Mouse (Mus musculus) lung, embryonic 15.5 days (tissue): Measurements from ENCODE around the gene Naa80. TPM values are rescaled to one million over a fixed set of nuclear protein-coding genes. Genes with fewer than 3 reads are reported as not detected.

Experiments
- ATAC-seq: fragments of 200-750 bp; cut with Nextera tagmentation; 2 replicates; pipeline ENCODE4 v1.8.0; 2017; ENCODE audit warnings: moderate number of reproducible peaks, borderline replicate concordance; ENCODE audit not compliant: low FRiP score, low TSS enrichment; ENCODE audit errors: extremely low read depth
- H3K27ac ChIP-seq: fragments of 300-500 bp; sonication (generic); 2 replicates; pipeline ENCODE4 v1.5.1; 2015; ENCODE audit warnings: moderate library complexity, mild to moderate bottlenecking, inconsistent platforms
- H3K27me3 ChIP-seq: fragments of 300-500 bp; sonication (generic); 2 replicates; pipeline ENCODE4 v1.6.1; 2015; ENCODE audit warnings: inconsistent platforms
- H3K36me3 ChIP-seq: fragments of 300-500 bp; sonication (generic); 2 replicates; pipeline ENCODE4 v1.6.1; 2015; ENCODE audit warnings: inconsistent platforms
- H3K4me1 ChIP-seq: fragments of 300-500 bp; sonication (generic); 2 replicates; pipeline ENCODE4 v1.6.1; 2015; ENCODE audit warnings: inconsistent platforms
- H3K4me2 ChIP-seq: fragments of 300-500 bp; sonication (generic); 2 replicates; pipeline ENCODE4 v1.6.1; 2015; ENCODE audit warnings: inconsistent platforms, mild to moderate bottlenecking, moderate library complexity
- H3K4me3 ChIP-seq: fragments of 300-500 bp; sonication (generic); 2 replicates; pipeline ENCODE4 v1.5.1; 2015; ENCODE audit warnings: mild to moderate bottlenecking, inconsistent platforms
- H3K9ac ChIP-seq: fragments of 300-500 bp; sonication (generic); 2 replicates; pipeline ENCODE4 v1.6.1; 2015; ENCODE audit warnings: inconsistent platforms
- H3K9me3 ChIP-seq: fragments of 300-500 bp; sonication (generic); 2 replicates; pipeline ENCODE4 v1.6.1; 2016; ENCODE audit warnings: inconsistent platforms
- WGBS: fragments of 180-500 bp; shearing (Covaris S2); methylation state at CpG from one replicate; pipeline ENCODE4 v1.1.7; 2015; 5-methylcytosine and 5-hydroxymethylcytosine counted together
- polyA plus RNA-seq: library from polyadenylated mRNA; unstranded; fragments of >200 nt; fragmentation: Nextera tagmentation; extraction: Ambion mirVana; gene quantifications from 2 replicates; pipeline ENCODE4 v1.2.1, GENCODE M21; 2015

The Naa80 gene
- polyA plus RNA-seq, 1 experiment from 2014 or later, result 18.2 TPM

DNA sequence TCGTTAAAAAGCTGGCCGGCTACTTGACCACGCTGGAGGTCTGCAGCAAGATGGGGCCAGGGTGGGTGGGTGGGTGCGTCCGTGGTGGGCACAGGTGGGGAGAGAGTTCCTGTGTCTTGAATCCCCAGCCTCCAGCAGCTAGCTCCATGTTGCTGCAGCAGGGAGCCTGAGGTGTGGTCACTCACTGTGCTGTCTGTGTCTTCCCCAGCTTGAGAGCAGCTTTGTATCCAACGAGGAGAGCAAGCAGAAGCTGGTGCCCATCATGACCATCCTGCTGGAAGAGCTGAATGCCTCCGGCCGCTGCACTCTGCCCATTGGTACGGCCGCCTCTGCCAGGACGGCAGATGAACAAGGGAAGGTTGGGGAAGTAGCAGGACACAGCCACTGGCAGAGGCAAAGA lies 35.4 kb upstream of the Naa80 start:
- WGBS, result 83% methylated on average over 11 of the region's 11 CpGs
- no peaks in the 10 kb centered on the region for H3K9me3 ChIP-seq
- ATAC-seq, result no peak
- H3K9ac ChIP-seq, result no peak overlapping the region
- peaks cover 34% of the 10 kb centered on the region for H3K4me1 ChIP-seq
- no peaks in the 10 kb centered on the region for H3K27me3 ChIP-seq
- H3K4me2 ChIP-seq, result no peak overlapping the region
- no peak overlapping the region for H3K4me3 ChIP-seq
- H3K36me3 ChIP-seq, result peaks cover 26% of the 10 kb centered on the region
- no peak overlapping the region for H3K27ac ChIP-seq

DNA sequence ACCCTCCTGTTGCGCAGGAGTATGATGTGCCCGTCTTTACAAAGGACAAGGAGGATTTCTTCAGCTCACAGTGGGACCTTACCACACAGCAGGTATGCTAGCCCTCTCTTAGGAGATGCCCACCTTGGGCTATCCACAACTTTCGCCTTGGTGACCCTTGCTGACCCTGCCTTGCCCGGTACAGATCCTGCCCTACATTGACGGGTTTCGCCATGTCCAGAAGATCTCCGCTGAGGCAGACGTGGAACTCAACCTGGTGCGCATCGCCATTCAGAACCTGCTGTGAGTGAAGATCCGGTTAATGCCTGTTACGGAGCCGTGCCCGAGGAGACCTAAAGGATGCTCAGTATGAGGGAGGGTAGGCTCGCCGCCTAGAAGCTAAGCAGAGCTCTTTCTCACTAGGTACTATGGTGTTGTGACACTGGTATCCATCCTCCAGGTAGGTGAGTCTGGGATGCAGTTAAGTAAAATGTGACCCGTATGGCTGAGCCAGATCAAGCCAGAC lies 34.4 kb upstream of the Naa80 start:
- Histone ChIP-seq H3K4me3 (no peak overlapping the region), H3K9ac (no peak overlapping the region), H3K9me3 (no peaks in the 10 kb centered on the region), H3K36me3 (peaks cover 16% of the 10 kb centered on the region), H3K4me2 (no peak overlapping the region), H3K27ac (no peak overlapping the region), H3K4me1 (peaks cover 34% of the 10 kb centered on the region), H3K27me3 (no peaks in the 10 kb centered on the region)
- no peak for ATAC-seq
- 93% methylated on average over 17 of the region's 17 CpGs for WGBS

- Histone ChIP-seq H3K4me1 (peaks cover 34% of the 10 kb centered on the region), H3K27me3 (no peaks in the 10 kb centered on the region), H3K4me3 (no peak overlapping the region), H3K9ac (no peak overlapping the region), H3K4me2 (no peak overlapping the region), H3K9me3 (no peaks in the 10 kb centered on the region), H3K27ac (no peak overlapping the region), H3K36me3 (peaks cover 12% of the 10 kb centered on the region; the same call in 1 of the 2 replicates)
- WGBS, result 90% methylated on average over 12 of the region's 12 CpGs
- ATAC-seq, result no peak
Observed at GRCm38 (mm10) chr9:107544729-107545128, 34.0 kb upstream of the Naa80 start.

DNA sequence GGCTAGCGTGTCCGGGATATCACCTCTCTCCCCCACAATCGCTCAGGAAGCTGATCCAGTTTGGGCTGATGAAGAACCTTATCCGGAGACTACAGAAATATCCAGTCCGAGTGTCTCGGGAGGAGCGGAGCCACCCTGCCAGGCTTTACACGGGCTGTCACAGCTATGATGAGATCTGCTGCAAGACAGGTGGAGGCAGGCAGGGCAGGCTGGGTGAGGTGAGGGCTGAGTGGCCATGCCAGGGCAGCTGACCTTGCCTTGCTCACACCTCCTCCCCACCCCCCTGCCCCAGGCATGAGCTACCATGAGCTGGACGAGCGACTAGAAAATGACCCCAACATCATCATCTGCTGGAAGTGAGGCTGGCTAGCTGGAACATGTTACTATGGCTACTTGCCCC lies 33.5 kb upstream of the Naa80 start:
- no peaks in the 10 kb centered on the region for H3K27me3 ChIP-seq
- H3K4me1 ChIP-seq, result peaks cover 37% of the 10 kb centered on the region
- H3K4me3 ChIP-seq, result no peak overlapping the region
- no peak overlapping the region for H3K4me2 ChIP-seq
- H3K9me3 ChIP-seq, result no peaks in the 10 kb centered on the region
- ATAC-seq, result no peak
- no peak overlapping the region for H3K9ac ChIP-seq
- peaks cover 9% of the 10 kb centered on the region; the same call in 1 of the 2 replicates for H3K36me3 ChIP-seq
- no peak overlapping the region for H3K27ac ChIP-seq
- WGBS, result 85% methylated on average over 10 of the region's 10 CpGs

DNA sequence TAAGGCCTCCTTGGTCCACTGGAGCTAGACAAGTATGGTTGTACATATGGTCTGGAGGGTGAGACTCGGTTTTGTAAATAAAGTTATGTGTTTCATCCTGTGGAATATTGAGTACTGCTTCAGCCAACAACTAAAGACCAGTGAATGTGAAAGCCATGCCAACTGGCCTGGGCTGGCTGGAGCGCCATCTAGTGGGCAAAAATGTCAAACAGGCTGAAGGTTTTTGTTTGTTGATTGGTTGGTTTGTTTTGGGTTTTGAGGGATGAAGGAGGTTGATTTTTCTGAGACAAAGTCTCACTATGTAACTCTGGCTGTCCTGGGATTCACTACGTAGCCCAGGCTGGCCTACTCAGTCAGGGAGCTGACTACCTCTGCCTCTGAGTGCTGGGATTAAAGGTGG lies 33.1 kb upstream of the Naa80 start:
- no peak overlapping the region for H3K4me2 ChIP-seq
- H3K27ac ChIP-seq, result no peak overlapping the region
- H3K9ac ChIP-seq, result no peak overlapping the region
- peaks cover 41% of the 10 kb centered on the region for H3K4me1 ChIP-seq
- H3K4me3 ChIP-seq, result no peak overlapping the region
- peaks cover 9% of the 10 kb centered on the region; the same call in 1 of the 2 replicates for H3K36me3 ChIP-seq
- no peaks in the 10 kb centered on the region for H3K27me3 ChIP-seq
- no peak for ATAC-seq
- H3K9me3 ChIP-seq, result no peaks in the 10 kb centered on the region
- WGBS, result 12% methylated on average over 3 of the region's 3 CpGs

- Histone ChIP-seq H3K9ac (no peak within 1 kb of the TSS), H3K9me3 (no peaks in the 10 kb centered on the region), H3K36me3 (peaks cover 9% of the 10 kb centered on the region; the same call in 1 of the 2 replicates), H3K4me1 (peaks cover 44% of the 10 kb centered on the region), H3K4me2 (peak within 1 kb of the TSS; percentile 44), H3K27ac (no peak within 1 kb of the TSS; the same call in 1 of the 2 replicates), H3K27me3 (no peaks in the 10 kb centered on the region), H3K4me3 (peak within 1 kb of the TSS; percentile 19)
- 1% methylated on average over 20 of the region's 20 CpGs for WGBS
- ATAC-seq, result peak; percentile 41; the same call in 1 of the 2 replicates
Observed at GRCm38 (mm10) chr9:107547026-107547425, 31.7 kb upstream of the Naa80 start, which contains the start of gene Zmynd10. Zmynd10 (plus strand) TSS chr9:107547298.

DNA sequence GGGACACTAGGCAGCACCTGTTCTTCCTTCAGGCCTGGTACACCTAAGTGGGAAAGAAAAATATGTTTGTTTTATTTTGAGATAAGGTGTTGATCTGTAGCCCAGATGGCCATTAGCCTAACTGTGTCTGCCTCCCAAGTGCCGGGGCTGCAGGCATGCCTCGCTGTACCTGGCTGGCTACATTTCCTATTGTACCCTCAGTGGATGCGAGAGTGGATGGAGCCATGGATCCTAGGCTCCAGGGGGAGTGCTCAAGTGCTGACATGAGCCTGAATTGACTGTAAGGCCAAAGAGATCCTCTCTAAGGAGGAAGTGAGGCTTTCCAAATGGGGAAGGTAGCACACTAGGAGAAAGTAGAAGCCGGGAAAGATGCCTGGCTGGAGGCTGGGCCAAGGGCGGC lies 30.7 kb upstream of the Naa80 start:
- Histone ChIP-seq H3K9ac (no peak overlapping the region), H3K27ac (no peak overlapping the region), H3K9me3 (no peaks in the 10 kb centered on the region), H3K27me3 (no peaks in the 10 kb centered on the region), H3K36me3 (peaks cover 9% of the 10 kb centered on the region; the same call in 1 of the 2 replicates), H3K4me1 (peaks cover 46% of the 10 kb centered on the region), H3K4me2 (no peak overlapping the region), H3K4me3 (no peak overlapping the region)
- ATAC-seq, result no peak
- 72% methylated on average over 5 of the region's 5 CpGs for WGBS

- ATAC-seq, result no peak
- H3K36me3 ChIP-seq, result peaks cover 9% of the 10 kb centered on the region; the same call in 1 of the 2 replicates
- no peaks in the 10 kb centered on the region for H3K9me3 ChIP-seq
- no peak overlapping the region for H3K4me3 ChIP-seq
- no peaks in the 10 kb centered on the region for H3K27me3 ChIP-seq
- peaks cover 54% of the 10 kb centered on the region for H3K4me1 ChIP-seq
- H3K9ac ChIP-seq, result no peak overlapping the region
- H3K4me2 ChIP-seq, result no peak overlapping the region
- no peak overlapping the region for H3K27ac ChIP-seq
- WGBS, result 87% methylated on average over 10 of the region's 10 CpGs
Observed at GRCm38 (mm10) chr9:107548820-107549219, 29.9 kb upstream of the Naa80 start.

DNA sequence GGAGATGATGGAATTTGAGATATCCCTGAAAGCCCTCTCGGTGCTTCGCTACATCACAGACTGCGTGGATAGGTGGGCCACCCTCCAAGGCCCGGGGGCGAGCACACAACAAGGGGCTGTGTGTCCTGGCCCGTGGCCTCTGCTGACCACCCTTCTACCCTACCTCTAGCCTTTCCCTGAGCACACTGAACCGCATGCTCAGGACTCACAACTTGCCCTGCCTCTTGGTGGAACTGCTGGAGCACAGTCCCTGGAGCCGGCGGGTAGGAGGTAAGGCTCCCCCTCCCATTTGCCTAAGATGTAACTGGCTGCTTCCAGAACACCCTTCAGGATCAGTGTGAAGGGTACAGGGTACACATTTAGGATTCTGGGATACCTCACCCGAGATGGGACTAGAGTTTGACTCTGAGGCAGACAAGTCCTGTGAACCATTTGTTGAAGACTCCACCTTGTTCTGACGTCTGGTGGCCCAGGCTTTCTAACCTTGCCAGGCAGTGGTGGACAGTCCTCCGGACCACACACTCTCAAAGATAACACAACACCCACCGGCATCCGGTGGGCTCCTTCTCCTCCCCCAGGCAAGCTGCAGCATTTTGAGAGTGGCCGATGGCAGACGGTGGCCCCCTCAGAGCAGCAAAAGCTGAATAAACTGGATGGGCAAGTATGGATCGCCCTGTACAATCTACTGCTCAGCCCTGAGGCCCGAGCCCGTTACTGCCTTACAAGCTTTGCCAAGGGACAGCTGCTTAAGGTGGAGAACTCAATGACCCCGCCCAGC lies 29.2 kb upstream of the Naa80 start:
- Histone ChIP-seq H3K27ac (no peak overlapping the region), H3K4me1 (peaks cover 54% of the 10 kb centered on the region), H3K27me3 (no peaks in the 10 kb centered on the region), H3K9me3 (no peaks in the 10 kb centered on the region), H3K9ac (no peak overlapping the region), H3K4me3 (no peak overlapping the region), H3K36me3 (peaks cover 6% of the 10 kb centered on the region; the same call in 1 of the 2 replicates), H3K4me2 (no peak overlapping the region)
- ATAC-seq, result no peak
- 69% methylated on average over 20 of the region's 20 CpGs for WGBS

DNA sequence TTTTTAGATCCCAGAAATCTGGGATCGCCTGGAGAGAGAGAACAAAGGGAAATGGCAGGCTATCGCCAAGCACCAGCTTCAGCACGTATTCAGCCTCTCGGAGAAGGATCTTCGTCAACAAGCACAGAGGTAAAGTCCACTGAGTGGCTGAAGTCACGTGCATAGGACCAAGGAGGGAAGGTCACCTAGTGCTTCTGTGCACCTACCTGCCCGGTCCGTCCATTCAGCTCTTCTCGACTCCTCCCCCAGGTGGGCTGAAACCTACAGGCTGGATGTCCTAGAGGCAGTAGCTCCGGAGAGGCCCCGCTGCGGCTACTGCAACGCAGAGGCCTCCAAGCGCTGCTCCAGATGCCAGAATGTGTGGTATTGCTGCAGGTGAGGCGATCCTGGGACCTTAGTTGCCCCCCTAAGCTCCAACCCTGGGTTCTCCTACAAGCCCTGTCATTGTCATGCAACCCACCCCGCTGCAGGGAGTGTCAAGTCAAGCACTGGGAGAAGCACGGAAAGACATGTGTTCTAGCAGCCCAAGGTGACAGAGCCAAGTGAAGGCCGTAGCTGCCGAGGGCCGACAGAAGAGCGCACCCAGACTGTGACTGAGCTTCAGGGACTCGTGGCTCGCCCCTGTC lies 28.1 kb upstream of the Naa80 start:
- H3K27me3 ChIP-seq, result no peaks in the 10 kb centered on the region
- H3K9ac ChIP-seq, result peak overlapping the region; percentile 74
- H3K36me3 ChIP-seq, result no peaks in the 10 kb centered on the region
- H3K27ac ChIP-seq, result peak overlapping the region; percentile 65
- H3K4me3 ChIP-seq, result peak overlapping the region; percentile 53
- H3K4me1 ChIP-seq, result peaks cover 58% of the 10 kb centered on the region
- WGBS, result 34% methylated on average over 23 of the region's 23 CpGs
- no peaks in the 10 kb centered on the region for H3K9me3 ChIP-seq
- peak overlapping the region; percentile 96 for H3K4me2 ChIP-seq
- no peak for ATAC-seq

GRCm38 (mm10) chr9:107551117-107551889 lies 27.4 kb upstream of the Naa80 start, which contains the start of gene Rassf1:
Rassf1 (plus strand) TSS chr9:107551555.
- H3K4me3 ChIP-seq, result peak within 1 kb of the TSS; percentile 53
- H3K4me1 ChIP-seq, result peaks cover 64% of the 10 kb centered on the region
- ATAC-seq, result peak; percentile 50; the same call in 1 of the 2 replicates
- peak within 1 kb of the TSS; percentile 65 for H3K27ac ChIP-seq
- WGBS, result 1% methylated on average over 63 of the region's 63 CpGs
- no peaks in the 10 kb centered on the region for H3K9me3 ChIP-seq
- peak within 1 kb of the TSS; percentile 74 for H3K9ac ChIP-seq
- peak within 1 kb of the TSS; percentile 96 for H3K4me2 ChIP-seq
- H3K27me3 ChIP-seq, result no peaks in the 10 kb centered on the region
- no peaks in the 10 kb centered on the region for H3K36me3 ChIP-seq
